Mouse (Mus musculus) thymus, adult 18-20 months (tissue): ENCODE measurements around the gene Gm3618.
"Not testable (repeated sequence)": the region's sequence is repeated elsewhere in the genome, so short reads cannot be mapped to it uniquely, and the experiment has no call there.

Source experiments
- DNase-seq, 2 experiments: peaks; one replicate each; pipeline ENCODE4 v3.0.0; 2022; ENCODE audit warnings: mixed read lengths in 2 of 2

The Gm3618 gene

GRCm38 (mm10) chr14:6343578-6343977, at the start of gene Gm3618:
Gene Gm3618 (minus strand): TSS chr14:6343678.
- DNase-seq = not testable (repeated sequence)

- DNase-seq = not testable (repeated sequence)
Observed at GRCm38 (mm10) chr14:6390219-6390618, 46.7 kb upstream of the Gm3618 start, which contains the start of gene Gm16440. Gene Gm16440 (minus strand): TSS chr14:6390319.

GRCm38 (mm10) chr14:6304743-6305142, 38.7 kb downstream of the Gm3618 start, which contains the start of gene Gm21103:
Gene Gm21103 (minus strand): TSS chr14:6304843.
- DNase-seq = not testable (repeated sequence)

- DNase-seq = peak; percentile 5 to 6
Observed at GRCm38 (mm10) chr14:6286931-6287715, 56.4 kb downstream of the Gm3618 start, which contains the start of gene Gm3411. Gene Gm3411 (minus strand): TSS chr14:6287250.
